Mouse (Mus musculus): ENCODE measurements around the gene Susd1.
A peak's percentile ranks its signal among the peaks of the same experiment; 100 is the strongest.

Susd1 gene

GRCm38 (mm10) chr4:59381007-59381743 lies 57.3 kb downstream of the Susd1 start:
- ATAC-seq (ENCODE audit: low TSS enrichment), result peak; percentile 86

GRCm38 (mm10) chr4:59380478-59380877 lies 58.0 kb downstream of the Susd1 start:
- no peak for ATAC-seq (ENCODE audit: low TSS enrichment)

- no peak for ATAC-seq (ENCODE audit: low TSS enrichment)
Measured at GRCm38 (mm10) chr4:59379876-59380275, 58.6 kb downstream of the Susd1 start.

DNA sequence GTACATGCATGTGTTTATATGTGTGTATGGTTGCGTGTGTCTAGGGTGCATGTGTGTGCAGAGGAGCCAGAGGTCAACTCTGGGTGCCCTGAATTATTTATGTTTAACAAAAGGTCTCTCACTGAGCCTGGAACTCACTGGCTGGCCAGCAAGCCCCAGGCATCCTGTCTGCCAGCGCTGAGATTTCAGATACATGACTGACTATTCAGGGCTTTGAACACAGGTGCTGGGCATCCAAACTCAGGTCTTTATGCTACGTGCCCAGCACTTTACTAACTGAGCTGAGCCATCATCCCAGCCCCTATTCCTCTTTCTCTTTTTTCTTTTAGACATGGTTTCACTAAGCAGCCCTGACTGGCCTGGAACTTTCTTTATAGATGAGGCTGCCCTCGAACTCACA lies 59.8 kb downstream of the Susd1 start:
- no peak for ATAC-seq (ENCODE audit: low TSS enrichment)

DNA sequence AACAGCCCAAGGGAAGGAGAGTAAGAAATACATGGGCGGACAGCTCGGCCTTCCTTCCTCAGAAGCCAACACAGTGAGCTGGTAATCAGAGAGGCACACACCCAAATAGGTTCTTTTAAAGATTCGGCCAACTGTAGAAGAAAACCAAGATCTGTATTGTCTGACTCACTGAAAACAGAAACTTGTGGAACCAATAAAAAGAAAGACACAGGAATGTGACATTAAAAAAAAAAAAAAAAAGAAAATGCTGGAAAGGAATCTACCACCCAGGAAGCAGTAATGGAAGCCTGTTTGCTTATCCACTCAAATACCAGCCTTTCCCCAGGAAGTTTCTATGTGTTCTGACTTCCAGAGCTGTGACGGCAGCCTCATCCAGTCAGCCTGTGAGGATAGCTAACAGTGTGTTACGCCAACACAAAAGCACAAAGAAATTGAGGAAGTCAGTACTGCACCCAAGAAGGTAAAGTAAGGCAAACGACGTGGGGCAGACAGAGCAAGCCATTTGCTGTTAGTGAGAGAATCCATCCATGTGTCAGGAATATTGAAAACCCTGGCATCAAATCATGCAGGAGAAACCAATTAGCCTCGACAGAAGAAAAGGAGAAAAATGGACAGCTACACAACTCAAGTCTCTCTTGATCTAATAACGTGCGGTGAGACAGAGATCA lies 64.0 kb downstream of the Susd1 start:
- ATAC-seq (ENCODE audit: low TSS enrichment), result no peak

DNA sequence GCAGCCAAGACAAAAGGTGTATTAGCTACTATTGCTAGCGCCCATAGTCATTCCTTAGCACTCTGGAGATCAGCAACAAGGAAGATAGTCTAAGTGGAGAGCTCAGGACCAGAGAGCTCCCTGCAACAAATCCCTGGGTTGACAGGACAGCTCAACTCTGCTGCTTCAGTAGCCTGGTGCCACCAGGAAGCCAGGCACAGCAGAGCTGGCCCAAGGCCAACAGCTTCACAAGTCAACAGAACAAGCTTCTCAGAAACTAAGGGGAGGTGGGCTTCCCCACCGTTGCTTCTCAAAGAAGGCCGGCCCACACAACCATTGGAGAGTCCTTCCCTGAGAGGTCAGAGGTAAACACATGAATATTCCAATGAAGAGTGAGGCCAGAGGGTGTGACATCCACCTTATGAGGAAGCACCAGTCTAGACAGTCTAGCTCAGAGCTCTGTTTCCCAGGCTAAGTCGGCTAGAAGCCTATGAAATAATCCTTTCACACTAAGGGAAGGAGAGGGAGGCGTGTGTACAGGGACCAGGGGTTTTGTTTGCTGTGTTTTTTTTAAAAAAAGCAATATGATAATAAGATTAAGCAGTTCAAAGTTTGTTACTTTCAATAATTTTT lies 65.8 kb downstream of the Susd1 start:
- peak; percentile 8 for ATAC-seq (ENCODE audit: low TSS enrichment)

- peak; percentile 94 for ATAC-seq (ENCODE audit: low TSS enrichment)
Measured at GRCm38 (mm10) chr4:59371910-59372309, 66.5 kb downstream of the Susd1 start.

DNA sequence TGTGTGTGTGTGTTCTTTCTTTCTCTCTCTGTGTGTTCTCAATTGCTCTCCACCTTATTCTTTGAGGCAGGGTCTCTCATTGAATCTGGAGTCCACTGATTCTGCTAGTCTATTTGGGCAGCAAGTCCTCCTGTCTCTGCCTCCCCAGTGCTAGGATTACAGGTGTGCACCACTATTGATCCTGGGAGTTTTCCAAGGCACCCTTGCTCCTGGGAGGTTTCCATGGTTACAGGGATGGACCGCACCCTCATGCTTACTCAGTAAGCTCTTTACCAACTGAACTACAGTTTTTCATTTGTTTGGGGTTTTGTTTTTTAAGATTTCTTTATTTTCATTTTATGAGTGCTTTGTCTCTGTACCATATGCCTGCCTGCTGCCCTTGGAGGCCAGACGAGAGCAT lies 68.5 kb downstream of the Susd1 start:
- ATAC-seq (ENCODE audit: low TSS enrichment), result no peak

DNA sequence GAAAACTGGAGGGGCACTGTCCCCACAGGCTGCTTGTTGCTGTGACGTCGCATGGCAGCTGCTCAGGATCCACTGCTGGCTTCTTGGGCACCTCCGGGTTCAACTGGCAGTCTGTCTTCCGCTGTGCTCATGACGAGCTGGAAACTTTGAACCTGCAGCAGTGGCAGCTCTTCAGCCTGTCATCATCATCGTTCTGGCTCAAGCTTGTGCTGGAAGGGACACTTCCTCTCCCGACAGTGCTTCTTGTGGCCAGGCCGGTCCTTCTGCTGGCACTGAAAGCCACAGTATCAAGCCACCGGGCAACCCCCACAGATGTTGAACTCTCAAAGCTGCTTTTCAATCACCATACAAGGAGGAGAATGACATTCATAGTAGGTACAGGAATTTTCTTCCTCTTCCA lies 70.3 kb downstream of the Susd1 start:
- no peak for ATAC-seq (ENCODE audit: low TSS enrichment)

GRCm38 (mm10) chr4:59366206-59366605 lies 72.2 kb downstream of the Susd1 start:
- peak; percentile 88 for ATAC-seq (ENCODE audit: low TSS enrichment)

DNA sequence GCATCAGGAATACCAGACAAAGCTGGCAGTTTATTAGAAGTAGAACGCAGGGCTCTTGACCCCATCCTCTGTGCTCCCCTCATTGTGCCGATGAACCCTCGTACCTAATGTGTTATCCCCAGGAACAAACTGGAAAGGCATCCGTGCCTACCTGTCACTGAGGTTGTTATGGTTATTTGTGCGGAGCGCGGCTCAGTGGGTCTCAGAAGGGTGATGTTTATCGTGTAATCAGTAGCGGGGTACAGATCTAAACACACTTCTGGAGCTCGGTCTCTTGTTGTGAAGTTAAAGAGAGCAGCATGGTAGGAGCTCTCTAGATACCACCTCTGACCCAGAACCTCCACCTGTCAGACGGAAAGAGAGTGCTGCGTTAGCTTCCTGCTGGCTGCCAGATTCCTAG lies 72.9 kb downstream of the Susd1 start:
- no peak for ATAC-seq (ENCODE audit: low TSS enrichment)

GRCm38 (mm10) chr4:59364229-59365173 lies 73.9 kb downstream of the Susd1 start:
- ATAC-seq (ENCODE audit: low TSS enrichment), result no peak

DNA sequence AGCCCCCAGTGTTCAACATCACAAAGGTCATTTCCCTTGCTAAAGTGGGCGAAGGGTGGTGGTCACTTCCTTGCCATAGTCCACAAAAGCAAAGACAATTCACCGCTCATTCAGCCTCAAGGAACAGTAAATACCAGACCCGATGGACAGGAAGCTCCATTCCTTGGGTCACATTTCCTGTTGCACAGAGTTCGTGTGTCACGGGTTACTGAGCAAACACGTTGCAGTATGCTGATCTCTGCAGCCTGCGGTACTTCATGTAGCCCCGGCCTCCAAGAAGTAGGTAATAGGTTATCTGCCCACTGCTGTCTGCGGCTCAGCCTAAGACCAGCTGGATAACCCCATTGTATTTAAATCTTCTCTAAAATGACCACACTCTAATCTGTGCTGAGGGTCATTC lies 75.4 kb downstream of the Susd1 start:
- no peak for ATAC-seq (ENCODE audit: low TSS enrichment)

DNA sequence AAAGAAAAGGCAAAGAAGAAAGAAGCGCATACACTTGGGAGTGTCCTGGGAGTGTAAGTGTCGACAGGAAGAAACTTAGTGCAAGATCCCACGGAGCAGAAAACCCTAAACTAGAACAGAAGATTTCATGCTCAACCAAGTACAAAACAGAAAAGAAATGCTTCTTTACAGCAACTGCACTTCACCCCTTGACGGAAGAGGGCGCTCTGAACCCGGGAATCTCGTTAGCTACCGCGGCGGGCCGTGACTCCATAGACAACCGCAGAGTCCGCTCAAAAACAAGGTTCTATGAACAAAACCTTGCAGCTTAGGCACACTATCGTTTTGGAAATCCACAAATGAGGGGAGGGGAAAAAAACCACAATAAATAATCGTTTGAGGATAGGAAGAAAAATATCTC lies 77.7 kb downstream of the Susd1 start:
- peak; percentile 95 for ATAC-seq (ENCODE audit: low TSS enrichment)

DNA sequence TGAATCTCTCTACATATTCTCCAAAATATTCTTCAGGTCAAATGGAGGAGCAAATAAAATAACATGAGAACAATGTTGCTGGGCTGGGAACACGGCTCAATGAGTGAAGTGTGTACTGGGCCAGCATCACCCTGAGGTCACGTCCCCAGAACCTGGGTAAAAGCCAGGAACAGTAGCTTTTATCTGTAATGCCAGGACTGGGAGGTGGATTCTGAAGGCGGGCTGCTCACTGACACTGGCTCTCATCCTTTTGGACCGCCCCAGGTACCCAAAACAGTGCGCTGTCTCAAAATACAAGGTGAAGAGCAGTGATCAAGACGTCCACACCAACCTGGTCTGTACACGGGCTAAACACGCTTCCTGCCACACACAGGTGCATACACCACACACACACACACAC lies 78.5 kb downstream of the Susd1 start:
- ATAC-seq (ENCODE audit: low TSS enrichment), result no peak

GRCm38 (mm10) chr4:59358960-59359359 lies 79.5 kb downstream of the Susd1 start:
- no peak for ATAC-seq (ENCODE audit: low TSS enrichment)

DNA sequence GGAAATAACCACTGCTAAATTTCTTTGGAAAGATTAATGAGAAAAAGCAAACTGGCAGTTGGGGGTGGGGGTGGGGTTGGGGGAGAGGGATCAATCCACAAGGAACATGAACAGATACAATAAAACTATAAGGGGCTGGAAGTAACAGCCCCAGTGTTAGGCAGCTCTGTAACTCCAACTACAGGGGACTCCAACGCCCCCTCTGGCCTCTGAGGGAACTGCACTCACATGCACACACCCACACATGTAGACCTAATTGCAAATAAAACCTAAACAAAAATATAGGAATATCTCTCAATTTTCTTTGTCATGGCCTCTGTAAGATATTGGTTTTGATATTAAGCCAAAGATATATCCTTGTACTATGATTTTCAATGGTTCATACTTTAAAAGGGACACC lies 83.0 kb downstream of the Susd1 start:
- ATAC-seq (ENCODE audit: low TSS enrichment), result no peak

DNA sequence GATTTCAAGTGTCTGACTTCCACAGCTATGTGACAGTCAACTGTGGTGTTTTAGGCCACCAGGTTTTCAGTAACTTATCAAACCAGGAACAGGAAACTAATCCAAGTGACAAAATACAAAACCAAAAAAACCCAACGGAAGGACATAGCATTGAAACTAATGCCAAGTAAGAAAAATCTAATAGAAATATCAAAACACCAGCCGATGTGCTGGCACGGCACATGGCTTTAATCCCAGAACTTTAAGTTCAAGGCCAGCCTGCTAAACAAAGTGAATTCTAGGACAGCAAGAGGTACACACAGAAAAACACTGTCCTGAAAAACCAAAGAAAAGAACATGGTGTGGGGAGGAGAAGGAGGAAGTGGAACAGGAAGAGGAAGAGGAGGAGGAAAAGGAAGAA lies 83.8 kb downstream of the Susd1 start:
- ATAC-seq (ENCODE audit: low TSS enrichment), result no peak

GRCm38 (mm10) chr4:59351938-59352337 lies 86.5 kb downstream of the Susd1 start:
- no peak for ATAC-seq (ENCODE audit: low TSS enrichment)

DNA sequence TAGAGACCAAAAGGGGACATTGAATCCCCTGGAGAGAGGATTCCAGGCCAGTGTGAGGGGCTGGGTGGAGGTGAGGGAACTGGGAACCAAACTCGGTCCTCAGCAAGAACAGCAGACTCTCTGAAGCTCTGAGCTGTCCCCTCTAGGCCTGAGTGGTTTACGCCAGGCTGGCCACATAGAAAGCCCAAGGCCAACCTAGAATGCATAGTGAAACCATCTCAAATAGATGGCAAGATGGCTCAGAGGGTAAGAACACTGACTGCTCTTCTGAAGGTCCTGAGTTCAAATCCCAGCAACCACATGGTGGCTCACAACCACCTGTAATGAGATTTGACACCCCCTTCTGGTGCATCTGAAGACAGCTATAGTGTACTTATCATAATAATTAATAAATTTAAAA lies 88.1 kb downstream of the Susd1 start:
- ATAC-seq (ENCODE audit: low TSS enrichment), result no peak

- no peak for ATAC-seq (ENCODE audit: low TSS enrichment)
Measured at GRCm38 (mm10) chr4:59349425-59350185, 88.8 kb downstream of the Susd1 start.
